Mouse (Mus musculus): ENCODE measurements around the gene Sema3b.

DNA sequence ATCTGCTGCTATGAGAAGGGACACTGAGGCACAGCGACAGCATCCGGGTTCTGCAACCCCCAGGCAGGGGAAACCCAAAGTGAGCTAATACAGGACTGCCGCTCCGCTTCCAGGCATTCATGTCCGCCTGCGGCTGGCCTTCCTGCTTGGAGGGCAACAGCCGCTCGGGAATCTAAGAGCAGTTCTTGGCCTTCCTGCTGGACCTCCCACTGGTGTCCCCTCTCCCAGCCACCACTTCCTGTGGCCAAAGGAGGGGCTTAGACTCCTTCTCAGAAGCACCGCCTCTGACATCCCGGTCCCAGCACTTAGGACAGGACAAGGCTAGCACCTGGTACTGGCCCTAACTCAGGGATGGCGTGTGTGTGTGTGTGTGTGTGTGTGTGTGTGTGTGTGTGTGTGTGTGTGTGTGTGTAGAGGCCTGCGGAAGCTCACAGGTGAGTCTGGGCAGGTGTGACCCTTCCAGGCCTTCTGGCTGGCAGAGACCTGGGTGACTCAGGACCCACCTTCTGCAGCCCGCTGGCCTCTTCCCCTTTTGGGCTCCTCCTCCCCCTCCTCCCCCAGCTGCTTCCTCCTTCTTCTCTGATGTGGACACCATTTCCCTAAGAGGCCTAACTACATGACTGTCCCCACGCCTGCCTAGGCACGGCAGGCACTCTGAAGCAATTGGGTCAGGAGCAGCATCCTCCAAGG, 19.8 kb upstream of the Sema3b start:
- no peak for TF ChIP-seq CTCF (IDR thresholded peaks at IDR 0.05; ENCODE audit: borderline replicate concordance, insufficient read depth, low read length)
- no peak for TF ChIP-seq POLR2A (IDR thresholded peaks at IDR 0.05; ENCODE audit: low read depth, low read length)
